Mouse (Mus musculus): Measurements from ENCODE around the gene Fam136a.

- no peak for TF ChIP-seq POLR2A (IDR thresholded peaks at IDR 0.05; ENCODE audit: low read depth, low read length)
- no peak for TF ChIP-seq TBP (conservative IDR thresholded peaks at IDR 0.05; ENCODE audit: low read depth, low read length)
- no peak for TF ChIP-seq ZC3H11A (IDR thresholded peaks at IDR 0.05; ENCODE audit: low read depth, low read length)
- TF ChIP-seq MAFK (IDR thresholded peaks at IDR 0.05; ENCODE audit: insufficient replicate concordance, low read length): no peak
- no peak for TF ChIP-seq IRF4 (IDR thresholded peaks at IDR 0.05; ENCODE audit: low read depth, low read length)
- no peak for TF ChIP-seq USF1 (IDR thresholded peaks at IDR 0.05; ENCODE audit: low read depth, low read length)
- TF ChIP-seq ZNF384 (IDR thresholded peaks at IDR 0.05; ENCODE audit: low read depth, low read length): no peak
Measured at GRCm38 (mm10) chr6:86418711-86419110, 53.3 kb downstream of the Fam136a start.

Data from CH12.LX (cell line).